Mouse (Mus musculus) E14TG2a.4 (cell line): Measurements from ENCODE around the gene Huwe1.

Experiments used
- CTCF ChIP-seq: conservative IDR thresholded peaks from 2 replicates; pipeline ENCODE4 v1.5.1; 2014; ENCODE audit warnings: low read length
- NANOG ChIP-seq: IDR thresholded peaks from 2 replicates; pipeline ENCODE4 v1.6.1; 2014; ENCODE audit warnings: borderline replicate concordance, low read length, mixed read lengths
- POU5F1 ChIP-seq: IDR thresholded peaks from 2 replicates; pipeline ENCODE4 v1.6.1; 2014; ENCODE audit warnings: low read length, borderline replicate concordance

GRCm38 (mm10) chrX:151947781-151948180, 147.2 kb downstream of the Huwe1 start:
- no peak for TF ChIP-seq CTCF
- TF ChIP-seq NANOG: no peak
- no peak for TF ChIP-seq POU5F1
